Mouse (Mus musculus) olfactory bulb, adult 2 months (tissue): Measurements from ENCODE around the gene Vps25.

ENCODE experiments used
- CTCF ChIP-seq: fragments of 200-500 bp; IDR thresholded peaks from 2 replicates; pipeline ENCODE4 v1.5.1; 2012; ENCODE audit warnings: low read depth, mild to moderate bottlenecking, low read length, moderate library complexity; ENCODE audit not compliant: insufficient read depth
- POLR2A ChIP-seq: fragments of 200-500 bp; IDR thresholded peaks from 2 replicates; pipeline ENCODE4 v1.6.1; 2012; ENCODE audit warnings: mild to moderate bottlenecking, low read depth, low read length, moderate library complexity; ENCODE audit not compliant: insufficient read depth

GRCm38 (mm10) chr11:101234124-101234523, 19.4 kb upstream of the Vps25 start:
- TF ChIP-seq CTCF (no peak), POLR2A (no peak)
